Comparison of ENCODE assay signal across 10 mouse cellular contexts in genomic region chr9:107369270-107370105, GRCm38 (mm10). TPM values are rescaled to one million over a fixed set of nuclear protein-coding genes. Genes with fewer than 3 reads are reported as not detected.
DNase-seq lines count a peak whose midpoint lies in the region; ATAC-seq and TF ChIP-seq lines count a peak whose summit lies in the region.
"Had no signal": no experiment of that assay in that cellular context is flagged by ENCODE, and none has a peak within 500 bp of the region (broad histone marks: within the 10 kb centered on the region; RNA-seq: fewer than 3 reads in every experiment).

No protein-coding gene starts in this region.

- no peak overlapping the region for H3K9ac ChIP-seq in stomach, embryonic 14.5 days (replicated peaks; ENCODE audit: low read depth, low read length)
- H3K9ac ChIP-seq in stomach, postnatal 0 days (ENCODE audit: low read length): no peak overlapping the region
- H3K9ac ChIP-seq in liver, postnatal 0 days (replicated peaks): peak overlapping the region; percentile 50

- no peak overlapping the region for H3K4me2 ChIP-seq in stomach, embryonic 14.5 days (replicated peaks; ENCODE audit: low read depth, low read length)
- H3K4me2 ChIP-seq in stomach, postnatal 0 days (replicated peaks; ENCODE audit: low read depth): no peak overlapping the region
- H3K4me2 ChIP-seq in liver, postnatal 0 days (ENCODE audit: low read depth, low read length): peak overlapping the region; percentile 60

- ATAC-seq in stomach, embryonic 14.5 days (ENCODE audit: insufficient number of reproducible peaks, insufficient read depth, low FRiP score, low read depth): peak; percentile 66; the same call in 1 of the 2 replicates
- ATAC-seq in stomach, postnatal 0 days (ENCODE audit: low FRiP score, low TSS enrichment): no peak
- ATAC-seq in liver, postnatal 0 days: peak; percentile 96

- peaks cover 62% of the 10 kb centered on the region for H3K4me1 ChIP-seq in heart, embryonic 10.5 days
- no peaks in the 10 kb centered on the region for H3K4me1 ChIP-seq in stomach, embryonic 14.5 days (ENCODE audit: control insufficient read depth, insufficient read depth, low read length)
- H3K4me1 ChIP-seq in stomach, postnatal 0 days (replicated peaks; ENCODE audit: control insufficient read depth, insufficient read depth): no peaks in the 10 kb centered on the region
- H3K4me1 ChIP-seq in liver, postnatal 0 days (ENCODE audit: insufficient read depth): peaks cover 27% of the 10 kb centered on the region

- TF ChIP-seq EP300 in stomach, postnatal 0 days (optimal IDR thresholded peaks at IDR 0.05): no peak
- TF ChIP-seq EP300 in liver, postnatal 0 days (IDR thresholded peaks at IDR 0.05; ENCODE audit: low read depth): peak; percentile 76

- H3K9me3 ChIP-seq in heart, embryonic 10.5 days: no peaks in the 10 kb centered on the region
- no peaks in the 10 kb centered on the region for H3K9me3 ChIP-seq in stomach, embryonic 14.5 days (ENCODE audit: control insufficient read depth, low read depth, low read length)
- H3K9me3 ChIP-seq in stomach, postnatal 0 days (ENCODE audit: control insufficient read depth, low read length): no peaks in the 10 kb centered on the region
- no peaks in the 10 kb centered on the region for H3K9me3 ChIP-seq in liver, postnatal 0 days (ENCODE audit: low read length)

- H3K36me3 ChIP-seq in heart, embryonic 10.5 days: no peaks in the 10 kb centered on the region
- no peaks in the 10 kb centered on the region for H3K36me3 ChIP-seq in stomach, embryonic 14.5 days (ENCODE audit: control insufficient read depth, insufficient read depth, low read length)
- H3K36me3 ChIP-seq in stomach, postnatal 0 days (ENCODE audit: control insufficient read depth, insufficient read depth, low read length): no peaks in the 10 kb centered on the region
- H3K36me3 ChIP-seq in liver, postnatal 0 days (replicated peaks; ENCODE audit: insufficient read depth, low read length): no peaks in the 10 kb centered on the region

- peaks cover 22% of the 10 kb centered on the region for H3K27me3 ChIP-seq in heart, embryonic 10.5 days (ENCODE audit: insufficient read depth, poor library complexity, severe bottlenecking)
- peaks cover 3% of the 10 kb centered on the region; the same call in 1 of the 2 replicates for H3K27me3 ChIP-seq in stomach, embryonic 14.5 days (ENCODE audit: control insufficient read depth, insufficient read depth, low read length)
- no peaks in the 10 kb centered on the region for H3K27me3 ChIP-seq in stomach, postnatal 0 days (ENCODE audit: control insufficient read depth, insufficient read depth, low read length)
- 0 out of 2 replicates have a peak, but pooled peaks cover 7% of the 10 kb centered on the region for H3K27me3 ChIP-seq in liver, postnatal 0 days (ENCODE audit: insufficient read depth, low read length)

- peak; percentile 94 for DNase-seq in heart, embryonic 10.5 days (ENCODE audit: low spot score)
- no peak for DNase-seq in heart, postnatal 10 days
- no peak for DNase-seq in stomach, postnatal 0 days (ENCODE audit: low spot score)
- peak; percentile 74 for DNase-seq in liver, postnatal 0 days
- DNase-seq in yolk sac, embryonic 10.5 days (ENCODE audit: low spot score): peak; percentile 37
- DNase-seq in layer of hippocampus, postnatal 25 days (ENCODE audit: extremely low spot score in 1 of 2, low spot score in 1 of 2): no peak
- no peak for DNase-seq in cerebellum, adult 9-10 months
- DNase-seq: cerebellum, adult 11-12 months; lung, postnatal 10 days had no signal

- intact Hi-C loops in heart, postnatal 10 days (cut with DNase I): loop anchor here (10.0 kb wide), 1 partner anchor 305 kb away; the partner anchor contains the start of gene Gnat1

- peak overlapping the region; percentile 87 for H3K27ac ChIP-seq in heart, embryonic 10.5 days
- H3K27ac ChIP-seq in stomach, embryonic 14.5 days (ENCODE audit: low read length): no peak overlapping the region
- no peak overlapping the region for H3K27ac ChIP-seq in stomach, postnatal 0 days (replicated peaks)
- H3K27ac ChIP-seq in liver, postnatal 0 days (ENCODE audit: low read depth): peak overlapping the region; percentile 87

- WGBS in heart, embryonic 10.5 days: 25% methylated on average over 10 of the region's 10 CpGs
- WGBS in stomach, embryonic 14.5 days: 40% methylated on average over 10 of the region's 10 CpGs
- 32% methylated on average over 10 of the region's 10 CpGs for WGBS in stomach, postnatal 0 days
- WGBS in liver, postnatal 0 days (ENCODE audit: insufficient replicate concordance): 23% methylated on average over 10 of the region's 10 CpGs

- no peak for TF ChIP-seq CTCF in stomach, postnatal 0 days (IDR thresholded peaks at IDR 0.05; ENCODE audit: low read depth)
- no peak for TF ChIP-seq CTCF in liver, postnatal 0 days (IDR thresholded peaks at IDR 0.05; ENCODE audit: low read depth)

- H3K4me3 ChIP-seq in heart, embryonic 10.5 days: peak overlapping the region; percentile 24; the same call in 1 of the 2 replicates
- no peak overlapping the region for H3K4me3 ChIP-seq in stomach, embryonic 14.5 days (ENCODE audit: low read depth, low read length)
- no peak overlapping the region for H3K4me3 ChIP-seq in stomach, postnatal 0 days (ENCODE audit: low read depth, low read length)
- H3K4me3 ChIP-seq in liver, postnatal 0 days (ENCODE audit: low read depth, low read length): no peak overlapping the region

RNA-seq across cellular contexts. Expression of gene 6430571L13Rik, which starts 29.1 kb away (rescaled TPM):
- 0.74 and 1.2 TPM in 2 replicates for polyA plus RNA-seq in heart, embryonic 10.5 days (2016; fragmentation: Nextera tagmentation; extraction: Ambion mirVana)
- 10 to 100 TPM in 1 of 2 experiments, 1 to 10 TPM in 1; 8.9 to 11.4 TPM for total RNA-seq in heart, postnatal 10 days (2021)
- 0.13 and 0.19 TPM in 2 replicates for polyA plus RNA-seq in stomach, embryonic 14.5 days (2014; fragmentation: Nextera tagmentation; extraction: Ambion mirVana)
- polyA plus RNA-seq in stomach, postnatal 0 days (2015; fragmentation: Nextera tagmentation; extraction: Ambion mirVana): 0.63 and 0.73 TPM in 2 replicates
- 0.14 and 0.22 TPM in 2 replicates for polyA plus RNA-seq in liver, postnatal 0 days (2015; fragmentation: Nextera tagmentation; extraction: Ambion mirVana)
- total RNA-seq in layer of hippocampus, postnatal 25 days (2021): 1 to 10 TPM; 2.1 to 2.3 TPM

RNA-seq across cellular contexts. Expression of gene Cacna2d2, which starts 29.9 kb away (rescaled TPM):
- 6.8 TPM in 2 replicates for polyA plus RNA-seq in heart, embryonic 10.5 days (2016; fragmentation: Nextera tagmentation; extraction: Ambion mirVana)
- 10 to 100 TPM in 1 of 2 experiments, 1 to 10 TPM in 1; 7.3 to 13.2 TPM for total RNA-seq in heart, postnatal 10 days (2021)
- polyA plus RNA-seq in stomach, embryonic 14.5 days (2014; fragmentation: Nextera tagmentation; extraction: Ambion mirVana): 0.43 and 0.70 TPM in 2 replicates
- polyA plus RNA-seq in stomach, postnatal 0 days (2015; fragmentation: Nextera tagmentation; extraction: Ambion mirVana): 0.15 and 0.16 TPM in 2 replicates
- not detected in 2 replicates for polyA plus RNA-seq in liver, postnatal 0 days (2015; fragmentation: Nextera tagmentation; extraction: Ambion mirVana)
- 10 to 100 TPM; 16.8 to 21.2 TPM for total RNA-seq in layer of hippocampus, postnatal 25 days (2021)

RNA-seq across cellular contexts. Expression of gene Hemk1, which starts 31.3 kb away (rescaled TPM):
- polyA plus RNA-seq in heart, embryonic 10.5 days (2016; fragmentation: Nextera tagmentation; extraction: Ambion mirVana): 13.4 and 14.6 TPM in 2 replicates
- 10 to 100 TPM; 16.8 to 17.0 TPM for total RNA-seq in heart, postnatal 10 days (2021)
- 12.4 and 12.9 TPM in 2 replicates for polyA plus RNA-seq in stomach, embryonic 14.5 days (2014; fragmentation: Nextera tagmentation; extraction: Ambion mirVana)
- polyA plus RNA-seq in stomach, postnatal 0 days (2015; fragmentation: Nextera tagmentation; extraction: Ambion mirVana): 5.3 and 6.7 TPM in 2 replicates
- polyA plus RNA-seq in liver, postnatal 0 days (2015; fragmentation: Nextera tagmentation; extraction: Ambion mirVana): 2.5 and 3.2 TPM in 2 replicates
- 10 to 100 TPM; 16.5 to 18.2 TPM for total RNA-seq in layer of hippocampus, postnatal 25 days (2021)

Comparison
In these comparisons a context has a peak if more than half of its experiments do, and no peak if none do; other contexts are left out.
1. DNase-seq: peak in heart, embryonic 10.5 days (single experiment), liver, postnatal 0 days (single experiment) and yolk sac, embryonic 10.5 days (single experiment); none in heart, postnatal 10 days (0 of 2), stomach, postnatal 0 days (single experiment), layer of hippocampus, postnatal 25 days (0 of 2) and cerebellum, adult 9-10 months (single experiment).
2. H3K27ac ChIP-seq: peak in heart, embryonic 10.5 days (single experiment) and liver, postnatal 0 days (single experiment); none in stomach, embryonic 14.5 days (single experiment) and stomach, postnatal 0 days (single experiment).